Mouse (Mus musculus): ENCODE measurements around the gene Gm1673. TPM values are rescaled to one million over a fixed set of nuclear protein-coding genes. Genes with fewer than 3 reads are reported as not detected.
A peak's percentile ranks its signal among the peaks of the same experiment; 100 is the strongest.
"Not testable (repeated sequence)": the region's sequence is repeated elsewhere in the genome, so short reads cannot be mapped to it uniquely, and the experiment has no call there.

The Gm1673 gene
- polyA plus RNA-seq (2012; rRNA removed): 8.4 and 8.5 TPM in 2 replicates

DNA sequence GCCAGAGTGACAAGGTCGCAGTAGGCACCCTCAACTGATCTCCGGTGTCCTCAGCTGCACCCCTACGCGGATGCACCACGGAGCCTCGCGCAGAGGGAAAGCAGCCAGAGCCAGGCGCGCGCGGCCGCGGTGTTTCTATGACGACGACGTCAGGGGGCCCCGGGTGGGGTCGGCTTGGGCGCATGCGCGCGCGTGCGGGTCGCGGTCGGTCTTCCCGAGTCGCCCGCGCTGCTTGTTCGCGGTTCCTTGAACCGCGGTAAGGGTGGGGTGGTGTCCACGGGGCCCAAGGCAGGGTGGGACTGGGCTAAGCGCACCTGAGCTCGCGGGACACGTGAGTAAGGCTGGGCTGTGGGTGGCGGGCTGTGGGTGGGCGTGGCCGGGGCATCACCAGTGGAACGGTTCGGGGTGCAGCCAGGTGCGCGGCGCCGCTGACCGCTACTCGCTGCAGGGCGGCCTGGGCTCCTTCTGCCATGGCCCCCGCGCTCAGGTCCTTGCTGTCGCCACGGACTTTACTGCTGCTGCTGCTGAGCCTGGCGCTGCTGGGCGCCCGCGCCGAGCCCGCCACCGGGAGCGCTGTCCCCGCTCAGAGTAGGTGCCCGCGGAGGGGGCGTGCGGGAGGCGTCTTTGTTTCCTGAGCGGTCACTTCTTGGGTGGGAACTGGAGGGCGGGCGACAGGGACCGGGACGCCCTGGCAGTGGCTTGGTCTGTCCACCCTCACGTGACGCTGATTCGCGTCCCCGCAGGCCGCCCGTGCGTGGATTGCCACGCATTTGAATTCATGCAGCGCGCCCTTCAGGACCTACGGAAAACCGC is at the start of gene Gm1673:
Gene Gm1673 (plus strand): TSS at position 125 of the 813 bp plus-strand sequence.
- peak; percentile 52 for DNase-seq (ENCODE audit: low spot score)

GRCm38 (mm10) chr5:33934081-33934480 is 49.2 kb upstream of the Gm1673 start:
- DNase-seq (ENCODE audit: low spot score): no peak

- DNase-seq (ENCODE audit: low spot score): no peak
These were observed 48.4 kb upstream of the Gm1673 start for GRCm38 (mm10) chr5:33934877-33935276.

- DNase-seq (ENCODE audit: low spot score): no peak
These were observed 47.5 kb upstream of the Gm1673 start for GRCm38 (mm10) chr5:33935700-33936111.

DNA sequence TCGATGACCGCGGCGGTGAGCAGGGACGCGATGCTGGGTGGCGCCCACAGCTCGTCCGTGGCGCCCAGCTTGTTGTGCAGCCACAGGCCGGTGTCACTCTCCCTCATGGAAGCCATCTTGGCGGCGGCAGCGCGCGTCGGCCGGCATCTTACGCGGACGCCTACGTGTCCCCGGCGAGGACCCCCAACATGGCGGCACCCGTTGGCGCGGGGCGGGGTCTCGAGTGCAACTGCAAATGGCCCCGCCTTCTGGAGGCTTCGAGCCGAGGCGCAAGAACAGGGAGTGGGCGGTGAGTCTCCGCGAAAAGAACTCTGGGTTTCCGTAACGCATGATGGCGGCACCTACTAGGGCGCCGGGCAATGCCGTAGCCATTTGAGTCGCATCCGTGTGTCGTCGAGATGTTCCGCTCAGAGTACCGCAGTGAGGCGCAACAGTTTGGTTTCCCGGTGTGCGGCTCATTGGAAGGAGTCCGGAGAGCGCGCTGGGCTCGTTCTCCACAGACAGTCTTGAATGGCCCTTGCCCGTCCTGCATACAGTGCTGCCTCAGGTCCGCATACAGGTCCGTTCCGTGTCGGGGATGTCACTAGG is 47.0 kb upstream of the Gm1673 start, which contains the start of gene Nelfa:
Gene Nelfa (minus strand): TSS at position 294 of the 588 bp plus-strand sequence.
- DNase-seq (ENCODE audit: low spot score): peak; percentile 98

- DNase-seq (ENCODE audit: low spot score): no peak
These were observed 46.0 kb upstream of the Gm1673 start for GRCm38 (mm10) chr5:33937230-33937629.

DNA sequence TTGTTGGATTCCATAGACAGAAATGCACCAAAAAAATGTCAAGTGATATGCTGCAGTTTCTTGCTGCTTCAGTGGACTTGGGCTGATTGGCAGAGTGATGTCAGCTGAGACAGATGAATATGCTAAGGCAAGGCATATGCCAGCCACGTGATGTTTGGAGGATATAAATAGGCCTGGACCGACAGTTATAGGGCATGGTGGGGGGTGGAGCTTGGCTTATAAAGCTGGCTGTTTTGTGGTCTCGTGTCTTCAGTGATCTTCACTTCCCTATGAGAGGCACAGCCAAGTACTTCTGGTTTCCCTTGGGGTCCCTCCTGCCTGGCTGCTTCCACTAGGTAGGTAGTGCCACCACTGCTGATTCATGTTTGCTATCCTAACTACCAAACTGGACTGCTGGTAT is 44.8 kb upstream of the Gm1673 start:
- DNase-seq (ENCODE audit: low spot score): no peak

DNA sequence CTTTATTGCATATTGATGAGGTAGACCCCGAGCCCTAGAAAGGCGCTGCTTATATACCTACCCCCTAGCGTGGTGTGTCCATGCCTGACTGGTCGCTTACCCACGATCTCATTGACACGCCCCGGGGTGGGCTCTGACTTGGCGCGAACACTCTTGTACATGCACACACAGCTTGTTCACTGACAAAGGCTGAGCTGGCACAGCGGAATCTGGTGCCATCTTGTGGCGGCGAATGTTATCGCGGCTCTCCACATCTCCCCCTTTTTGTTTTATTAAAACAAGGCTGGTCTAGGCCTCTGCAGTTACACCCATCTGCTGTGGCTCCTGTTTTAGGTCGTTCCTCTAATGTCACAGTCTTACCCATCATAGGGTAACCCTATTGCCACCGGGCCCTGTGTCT is 36.2 kb upstream of the Gm1673 start:
- not testable (repeated sequence) for DNase-seq (ENCODE audit: low spot score)

DNA sequence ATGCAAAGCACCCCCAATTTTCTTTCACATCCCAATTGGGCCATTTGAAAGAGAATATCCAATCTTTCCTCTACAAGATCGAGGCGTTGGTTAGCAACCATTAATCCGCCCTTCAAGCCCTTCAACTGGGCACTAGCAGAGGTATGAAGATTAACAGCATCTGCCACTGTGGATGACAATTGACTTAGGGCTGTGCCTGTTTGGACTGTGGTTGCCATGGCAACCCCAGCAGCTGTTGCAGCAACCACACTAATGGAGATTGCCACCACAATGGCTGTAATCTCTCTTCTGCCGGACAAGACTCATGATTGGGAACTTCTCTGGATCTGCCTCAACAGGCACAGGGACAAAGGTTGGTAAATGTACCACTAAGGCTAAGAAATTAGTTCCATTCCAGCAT is 34.9 kb upstream of the Gm1673 start:
- DNase-seq (ENCODE audit: low spot score): no peak

DNA sequence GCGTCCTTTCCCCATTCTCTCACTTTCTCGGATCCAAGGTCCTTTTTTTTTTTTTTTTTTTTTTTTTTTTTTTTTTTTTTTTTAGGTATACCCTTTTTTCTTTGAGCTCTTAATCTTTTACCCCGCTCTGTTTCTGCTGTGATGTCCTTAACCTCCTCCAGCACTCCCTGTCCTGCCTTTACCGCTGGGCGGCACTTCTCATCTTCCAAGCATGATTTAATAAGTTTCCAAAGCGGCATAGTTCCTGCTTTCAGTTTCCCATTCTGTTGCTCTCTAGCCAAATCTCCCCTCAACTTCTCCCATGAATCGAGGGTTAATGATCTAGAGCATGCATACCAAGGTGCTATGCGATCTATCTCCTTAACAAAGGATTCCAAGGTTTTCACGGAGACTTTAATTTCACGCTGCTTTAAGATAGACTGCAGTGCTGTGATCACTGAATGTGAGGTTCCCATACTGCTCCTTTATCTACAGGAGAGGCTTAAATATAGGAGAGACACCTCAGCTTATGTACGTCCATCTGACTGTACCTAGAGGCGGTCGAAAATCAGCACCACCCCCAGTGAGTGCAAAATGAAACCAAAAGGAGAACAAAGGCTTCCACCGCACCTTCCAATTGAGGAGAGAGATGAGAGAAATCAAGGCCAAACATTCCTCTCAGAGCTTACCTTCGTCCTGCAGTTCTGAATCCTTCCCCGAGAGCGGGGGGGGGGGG is 29.6 kb upstream of the Gm1673 start:
- DNase-seq (ENCODE audit: low spot score): no peak

- DNase-seq (ENCODE audit: low spot score): peak; percentile 49
These were observed 28.9 kb upstream of the Gm1673 start for GRCm38 (mm10) chr5:33954354-33954753.

GRCm38 (mm10) chr5:33955868-33956267 is 27.4 kb upstream of the Gm1673 start:
- no peak for DNase-seq (ENCODE audit: low spot score)

DNA sequence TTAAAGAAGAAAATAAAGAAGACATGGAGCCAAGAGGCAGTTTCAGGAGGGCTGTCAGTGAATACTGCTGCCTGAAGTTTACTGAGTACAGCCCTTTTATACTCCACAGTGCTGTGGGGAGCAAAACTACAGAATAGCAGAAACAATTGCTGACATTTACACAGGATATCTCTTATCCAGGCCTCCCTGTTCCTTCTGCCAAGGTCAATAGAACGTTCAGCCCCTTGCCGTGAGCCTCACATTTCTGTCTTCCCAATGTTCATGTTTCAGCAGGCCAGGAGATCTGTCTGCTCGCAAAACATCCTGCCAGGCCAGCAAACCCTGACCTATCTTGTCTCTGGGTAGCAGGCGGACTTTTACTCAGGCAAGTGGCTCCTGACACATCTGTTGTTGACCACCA is 23.9 kb upstream of the Gm1673 start:
- no peak for DNase-seq (ENCODE audit: low spot score)

DNA sequence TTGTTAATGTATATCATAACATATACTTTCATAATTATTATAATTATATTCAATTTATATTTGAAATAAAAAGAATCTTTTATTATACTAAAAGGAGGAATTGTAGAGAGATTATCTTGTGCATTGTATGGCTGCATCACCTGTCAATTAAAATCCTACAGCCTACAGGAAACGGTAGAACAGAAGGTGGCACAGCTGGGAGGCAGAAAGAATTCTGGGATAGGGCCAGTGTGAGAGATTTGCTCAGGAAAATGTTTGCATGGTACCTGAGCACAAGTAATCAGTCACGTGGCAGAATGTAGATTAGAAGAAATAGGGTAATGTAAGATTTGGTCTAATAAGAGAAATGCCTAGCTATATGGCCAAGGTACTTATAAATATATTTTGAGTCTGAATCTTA is 8.5 kb upstream of the Gm1673 start:
- no peak for DNase-seq (ENCODE audit: low spot score)

- DNase-seq (ENCODE audit: low spot score): no peak
These were observed 7.0 kb upstream of the Gm1673 start for GRCm38 (mm10) chr5:33976267-33976666.

DNA sequence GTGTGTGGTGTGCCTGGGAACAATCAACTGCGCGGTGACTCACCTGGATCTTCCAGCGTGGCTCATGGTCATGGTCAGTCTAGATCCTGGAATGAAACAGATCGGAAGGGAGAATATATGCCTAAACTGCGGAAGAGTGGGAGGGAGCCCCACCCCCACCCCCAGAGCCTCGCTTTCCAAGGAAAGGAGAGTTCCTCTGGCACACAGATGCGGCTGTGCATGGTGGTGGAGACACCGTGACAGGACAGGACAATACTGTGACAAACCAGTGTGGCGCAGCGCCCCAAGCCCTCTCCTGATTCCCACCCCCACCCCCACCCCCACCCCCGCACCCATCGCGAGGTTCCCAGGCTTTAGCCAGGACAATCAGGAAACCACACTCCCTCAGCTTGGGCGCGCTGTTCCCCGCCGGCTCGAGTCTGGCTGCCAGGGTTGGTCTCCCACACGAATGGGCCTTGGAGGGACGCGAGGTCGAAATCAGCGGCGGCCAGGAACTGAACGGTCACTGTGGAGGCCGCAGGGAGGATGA is 438 bp upstream of the Gm1673 start:
- no peak for DNase-seq (ENCODE audit: low spot score)

DNA sequence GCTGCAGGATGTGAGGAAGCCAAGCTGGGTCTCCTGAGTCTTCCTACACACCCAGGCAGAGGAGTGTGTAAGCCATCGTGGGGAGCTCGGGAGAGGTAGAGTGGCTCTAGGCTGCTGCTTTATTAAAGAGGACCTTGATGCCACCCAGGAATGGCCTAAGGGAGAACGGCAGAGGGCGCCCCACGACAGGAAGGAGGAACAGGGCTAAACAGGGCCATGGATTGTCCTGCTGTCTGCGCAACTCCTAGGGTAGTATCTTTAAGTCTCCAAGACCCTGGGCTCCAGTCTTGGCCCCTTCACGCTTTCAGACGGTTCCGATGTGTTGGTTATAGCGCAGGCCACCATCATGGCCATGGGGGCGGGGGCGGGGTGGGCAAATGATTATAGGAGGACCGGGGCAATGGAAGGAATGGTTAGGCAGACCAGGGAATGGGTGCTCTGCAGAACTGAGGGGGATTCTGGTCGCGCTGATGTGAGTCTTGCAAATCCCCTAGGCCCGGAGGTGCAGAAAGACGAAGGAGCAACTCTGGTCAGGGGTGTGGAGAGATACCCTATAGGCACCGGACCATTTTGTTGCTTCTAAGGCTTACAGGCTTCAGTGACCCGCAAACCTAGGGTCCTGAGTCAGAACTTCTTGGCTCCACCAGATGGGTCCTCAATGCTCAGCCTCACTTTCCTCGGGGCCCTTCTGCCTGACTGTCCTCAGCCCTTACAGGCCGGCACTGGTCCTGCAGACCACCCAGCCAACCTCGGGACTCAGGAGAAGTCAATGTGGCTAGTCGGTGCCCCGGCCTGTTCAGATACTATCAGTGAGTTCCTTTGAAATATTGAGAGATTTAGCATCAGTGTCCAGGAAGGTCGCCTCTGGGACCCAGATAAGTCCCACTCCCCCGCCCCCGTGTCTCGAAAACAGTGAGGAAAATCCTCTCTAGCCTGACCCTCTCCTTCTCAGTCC is 11.7 kb downstream of the Gm1673 start:
- DNase-seq (ENCODE audit: low spot score): no peak

DNA sequence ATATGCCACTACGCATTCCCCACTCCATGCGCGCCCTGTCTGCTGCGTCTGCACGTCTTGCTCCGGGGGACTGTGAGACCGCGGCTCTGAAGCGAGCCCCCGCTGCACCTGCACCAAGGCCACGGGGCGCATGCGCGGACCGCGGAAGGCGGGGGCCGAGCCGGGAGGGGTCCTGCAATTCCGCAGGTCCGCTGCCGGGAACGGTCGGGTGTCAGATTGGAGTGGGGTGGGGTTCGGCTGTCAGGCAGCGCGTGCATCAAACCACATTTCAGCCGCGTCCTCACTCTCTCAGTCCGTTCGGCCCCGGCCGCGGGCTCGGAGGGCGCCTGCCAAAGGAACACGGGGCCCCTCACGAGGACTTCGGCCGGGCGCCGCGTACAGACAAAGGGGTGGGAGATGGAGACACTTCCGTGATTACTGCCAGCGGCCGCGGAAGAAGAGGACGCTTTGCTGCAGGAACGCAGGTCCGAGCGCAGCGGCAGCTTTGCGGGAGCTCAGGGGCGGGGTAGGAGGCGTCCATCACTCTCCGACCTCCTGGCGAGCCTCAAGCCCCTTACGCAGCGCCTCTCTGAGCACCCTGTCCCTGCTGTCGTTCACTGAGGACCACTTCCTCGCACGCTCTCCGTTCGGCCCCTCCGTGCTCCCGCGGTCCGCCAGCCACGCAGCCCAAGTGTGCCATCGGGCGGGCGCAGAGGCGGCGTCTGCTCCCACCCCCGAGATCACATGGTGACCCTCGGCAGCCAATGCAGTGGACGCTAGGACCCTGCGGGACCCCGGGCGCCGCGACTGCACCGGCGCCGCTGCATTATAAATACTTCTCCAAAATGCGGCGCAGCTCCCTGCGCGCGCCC is 12.8 kb downstream of the Gm1673 start, which contains the start of gene Nat8l:
Gene Nat8l (plus strand): TSS at position 142 of the 851 bp plus-strand sequence.
- no peak for DNase-seq (ENCODE audit: low spot score)

- DNase-seq (ENCODE audit: low spot score): no peak
These were observed 13.4 kb downstream of the Gm1673 start for GRCm38 (mm10) chr5:33996694-33997045.

DNA sequence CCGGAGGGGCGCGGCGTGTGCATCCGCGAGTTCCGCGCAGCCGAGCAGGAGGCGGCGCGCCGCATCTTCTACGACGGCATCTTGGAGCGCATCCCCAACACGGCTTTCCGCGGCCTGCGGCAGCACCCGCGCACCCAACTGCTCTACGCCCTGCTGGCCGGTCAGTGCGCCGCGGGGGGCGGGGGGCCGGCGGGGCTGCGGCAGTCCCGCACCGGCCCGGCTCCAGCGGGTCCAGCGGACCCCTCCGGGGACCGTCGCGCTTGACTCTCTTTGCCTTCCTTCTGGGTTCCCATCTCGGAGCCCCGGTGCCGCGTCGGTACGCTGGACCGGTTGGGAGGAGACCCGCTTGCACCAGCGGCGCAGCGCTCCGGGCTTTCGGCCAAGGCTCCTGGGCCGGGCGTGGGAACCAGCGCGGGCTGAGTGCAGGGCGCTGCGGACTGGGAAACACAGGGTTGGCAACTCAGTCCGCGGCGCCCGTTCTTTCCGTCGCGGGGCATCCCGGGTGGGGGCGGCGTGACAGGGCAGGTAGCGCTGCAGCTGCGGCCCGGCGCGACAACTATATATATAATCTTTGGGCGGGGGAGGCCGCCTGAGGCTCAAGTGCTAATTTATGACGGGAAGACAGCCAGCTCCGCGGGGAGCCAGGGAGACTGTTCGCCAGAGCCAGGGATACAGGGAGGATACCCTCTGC is 14.0 kb downstream of the Gm1673 start:
- no peak for DNase-seq (ENCODE audit: low spot score)

Measured in urinary bladder, adult 2 months (tissue).